13 mouse cellular contexts compared by ENCODE assay signal in genomic region chr2:108110140-108110539, GRCm38 (mm10).
DNase-seq lines count a peak whose midpoint lies in the region; ATAC-seq and TF ChIP-seq lines count a peak whose summit lies in the region.
"Had no signal": no experiment of that assay in that cellular context is flagged by ENCODE, and none has a peak within 500 bp of the region (broad histone marks: within the 10 kb centered on the region; RNA-seq: fewer than 3 reads in every experiment).

No protein-coding gene starts in this region.

- no peaks in the 10 kb centered on the region for H3K27me3 ChIP-seq in heart, adult 2 months (ENCODE audit: control insufficient read depth, insufficient read depth, low read length)
- no peaks in the 10 kb centered on the region for H3K27me3 ChIP-seq in liver, adult 2 months (ENCODE audit: control insufficient read depth, insufficient read depth, low read length)
- no peaks in the 10 kb centered on the region for H3K27me3 ChIP-seq in liver, embryonic 11.5 days (replicated peaks; ENCODE audit: control insufficient read depth, insufficient read depth, low read length)

- H3K4me1 ChIP-seq in heart, adult 2 months (ENCODE audit: control insufficient read depth, insufficient read depth, low read length), result no peaks in the 10 kb centered on the region
- no peaks in the 10 kb centered on the region for H3K4me1 ChIP-seq in liver, adult 2 months (ENCODE audit: control insufficient read depth, insufficient read depth, low read length)
- no peaks in the 10 kb centered on the region for H3K4me1 ChIP-seq in liver, embryonic 11.5 days (replicated peaks; ENCODE audit: control insufficient read depth, insufficient read depth, low read length)

- no peaks in the 10 kb centered on the region for H3K36me3 ChIP-seq in heart, adult 2 months (ENCODE audit: control insufficient read depth, insufficient read depth, low read length)
- H3K36me3 ChIP-seq in liver, adult 2 months (ENCODE audit: control insufficient read depth, insufficient read depth, low read length), result no peaks in the 10 kb centered on the region
- no peaks in the 10 kb centered on the region for H3K36me3 ChIP-seq in liver, embryonic 11.5 days (ENCODE audit: control insufficient read depth, insufficient read depth, low read length)

- no peak for TF ChIP-seq POLR2A in heart, adult 2 months (IDR thresholded peaks at IDR 0.05; ENCODE audit: insufficient read depth, low read depth, low read length)
- no peak for TF ChIP-seq POLR2A in liver, adult 2 months (IDR thresholded peaks at IDR 0.05; ENCODE audit: extremely low read depth, insufficient read depth, low read length)

- H3K27ac ChIP-seq in heart, adult 2 months, result no peak overlapping the region
- H3K27ac ChIP-seq in liver, adult 2 months (replicated peaks; ENCODE audit: insufficient read depth, low read depth, low read length), result no peak overlapping the region
- H3K27ac ChIP-seq in liver, embryonic 11.5 days (ENCODE audit: low read depth, low read length), result no peak overlapping the region

- no peak overlapping the region for H3K4me2 ChIP-seq in liver, embryonic 11.5 days

- no peak overlapping the region for H3K9ac ChIP-seq in heart, adult 2 months (ENCODE audit: low read depth, low read length)
- H3K9ac ChIP-seq in liver, adult 2 months (ENCODE audit: low read depth, low read length), result no peak overlapping the region
- no peak overlapping the region for H3K9ac ChIP-seq in liver, embryonic 11.5 days (ENCODE audit: low read depth, low read length)

- no peaks in the 10 kb centered on the region for H3K9me3 ChIP-seq in liver, embryonic 11.5 days (ENCODE audit: control insufficient read depth, low read length)

- no peaks in the 10 kb centered on the region for H3K79me2 ChIP-seq in heart, adult 2 months (replicated peaks; ENCODE audit: control insufficient read depth, insufficient read depth, low read length)
- no peaks in the 10 kb centered on the region for H3K79me2 ChIP-seq in liver, adult 2 months (ENCODE audit: control insufficient read depth, insufficient read depth, low read length)

- intact Hi-C loops in heart, adult 2 months (cut with DNase I), result no loop called here
- intact Hi-C loops in heart, postnatal 14 days (cut with DNase I), result no loop called here
- intact Hi-C loops in left cerebral cortex, postnatal 14 days (cut with DNase I), result no loop called here

- H3K4me3 ChIP-seq in heart, adult 2 months, result no peak overlapping the region
- H3K4me3 ChIP-seq in liver, adult 2 months (ENCODE audit: insufficient read depth, low read depth, low read length), result no peak overlapping the region
- H3K4me3 ChIP-seq in liver, embryonic 11.5 days (ENCODE audit: low read depth, low read length), result no peak overlapping the region
- H3K4me3 ChIP-seq: myocyte had no signal

- no peak for DNase-seq in heart, adult 2 months
- DNase-seq in heart, postnatal 14 days, result no peak
- DNase-seq in liver, adult 2 months (ENCODE audit: extremely low read depth, low read depth, low spot score), result peak; percentile 3
- DNase-seq in liver, embryonic 11.5 days (ENCODE audit: low spot score), result no peak
- peak; percentile 72 for DNase-seq in NIH3T3 (ENCODE audit: low read depth)
- DNase-seq in mesoderm, embryonic 11.5 days (ENCODE audit: low read depth, low spot score), result peak; percentile 0
- no peak for DNase-seq in testis, postnatal 14 days (ENCODE audit: low spot score)
- DNase-seq in left cerebral cortex, postnatal 14 days (ENCODE audit: low spot score in 2 of 2), result no peak
- DNase-seq: adrenal gland, adult 8-10 months; cerebellum, postnatal 36 days; left cerebral cortex, postnatal 4 days; lung, adult 18-20 months had no signal

- TF ChIP-seq EP300 in heart, adult 2 months (IDR thresholded peaks at IDR 0.05; ENCODE audit: insufficient read depth, low read depth, low read length), result no peak

- ATAC-seq in liver, embryonic 11.5 days (replicated peaks; ENCODE audit: low FRiP score), result no peak

- peak; percentile 31; the same call in 1 of the 2 replicates for TF ChIP-seq CTCF in heart, adult 2 months (IDR thresholded peaks at IDR 0.05)
- TF ChIP-seq CTCF in liver, adult 2 months (IDR thresholded peaks at IDR 0.05; ENCODE audit: low read depth, low read length), result no peak

Comparison
In these comparisons a context has a peak if more than half of its experiments do, and no peak if none do; other contexts are left out.
1. DNase-seq: peak in liver, adult 2 months (single experiment), NIH3T3 (single experiment) and mesoderm, embryonic 11.5 days (single experiment); none in heart, adult 2 months (0 of 2), heart, postnatal 14 days (0 of 2), liver, embryonic 11.5 days (single experiment), testis, postnatal 14 days (single experiment) and left cerebral cortex, postnatal 14 days (0 of 2).